Mouse (Mus musculus) small intestine, adult 2 months (tissue): ENCODE data around the gene U2af1l4.
A peak's percentile ranks its signal among the peaks of the same experiment; 100 is the strongest.

Source experiments
- CTCF ChIP-seq: fragments of 200-500 bp; IDR thresholded peaks from 2 replicates; pipeline ENCODE4 v1.5.1; 2012; ENCODE audit warnings: low read depth, mild to moderate bottlenecking, control low read depth, inconsistent platforms, low read length, moderate library complexity, mixed read lengths; ENCODE audit not compliant: insufficient replicate concordance, insufficient read length; ENCODE audit errors: extremely low read depth
- POLR2A ChIP-seq: fragments of 200-500 bp; IDR thresholded peaks from 2 replicates; pipeline ENCODE4 v1.6.1; 2012; ENCODE audit warnings: low read depth, mild to moderate bottlenecking, control low read depth, inconsistent platforms, low read length, moderate library complexity

GRCm38 (mm10) chr7:30551445-30552101 is 11.5 kb upstream of the U2af1l4 start:
- TF ChIP-seq CTCF (peak; percentile 41; the same call in 1 of the 2 replicates), POLR2A (no peak)
